Mouse (Mus musculus): ENCODE measurements at regions not wholly inside any gene's neighbourhood (a gene's known extent, or its start where the extent isn't known, plus 50 kb on each side); places are given as distances from the start of the nearest gene placed in this dataset.

DNA sequence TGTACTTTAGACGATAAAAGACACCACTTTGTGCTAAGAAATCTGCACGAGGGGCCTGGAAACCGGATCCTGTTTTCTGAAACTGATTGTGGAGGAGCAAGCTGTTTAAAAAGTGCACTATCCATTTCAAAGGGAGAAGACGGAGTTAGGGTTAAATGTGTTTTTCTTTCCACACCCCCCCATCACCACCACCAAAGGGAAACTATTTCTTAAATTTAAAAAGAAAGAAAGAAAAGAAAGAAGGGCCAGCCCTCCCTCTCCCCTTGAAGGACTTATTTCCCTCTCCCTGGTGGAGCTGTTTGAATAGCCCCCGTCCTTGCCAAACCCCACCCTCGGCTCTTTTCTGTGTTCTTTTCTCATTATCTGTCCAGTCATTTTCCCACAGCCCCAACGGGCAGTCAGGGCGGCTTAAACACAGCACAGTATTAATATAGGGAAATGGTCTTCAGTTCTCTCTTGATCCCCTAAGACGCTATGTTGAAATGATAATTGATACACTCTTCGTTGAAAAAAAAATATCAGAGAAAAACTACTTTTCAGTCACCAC is 409.7 kb downstream of the Zfp536 start:
- ATAC-seq (replicated peaks; ENCODE audit: low read depth, poor library complexity, severe bottlenecking), result no peak

GRCm38 (mm10) chr7:37364221-37364620 is 409.2 kb downstream of the Zfp536 start:
- no peak for ATAC-seq (replicated peaks; ENCODE audit: low read depth, poor library complexity, severe bottlenecking)

- no peak for ATAC-seq (replicated peaks; ENCODE audit: low read depth, poor library complexity, severe bottlenecking)
Measured at GRCm38 (mm10) chr7:37366006-37366405, 407.4 kb downstream of the Zfp536 start.

DNA sequence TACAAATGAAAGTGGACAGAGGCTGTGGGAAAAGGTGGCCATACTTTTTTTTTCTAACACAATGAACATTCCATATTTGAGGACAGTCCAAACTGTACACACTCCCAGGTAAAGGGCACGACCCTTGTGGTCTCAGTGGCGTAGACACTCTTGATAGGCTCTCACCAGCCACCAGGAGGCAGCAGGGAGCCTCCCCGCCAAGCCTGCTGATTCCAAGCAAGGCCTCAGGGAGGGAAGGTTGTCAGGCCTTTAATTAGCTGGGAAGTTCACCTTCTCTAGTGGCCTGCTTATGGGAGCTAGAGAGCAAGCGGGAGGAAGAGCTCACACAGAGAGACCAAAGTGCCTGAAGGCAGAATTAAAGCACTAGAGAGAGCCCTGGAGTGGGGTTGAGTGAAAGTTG is 403.7 kb downstream of the Zfp536 start:
- 0 out of 2 replicates have a peak, but pooled peaks have one; percentile 50 for ATAC-seq (replicated peaks; ENCODE audit: low read depth, poor library complexity, severe bottlenecking)

DNA sequence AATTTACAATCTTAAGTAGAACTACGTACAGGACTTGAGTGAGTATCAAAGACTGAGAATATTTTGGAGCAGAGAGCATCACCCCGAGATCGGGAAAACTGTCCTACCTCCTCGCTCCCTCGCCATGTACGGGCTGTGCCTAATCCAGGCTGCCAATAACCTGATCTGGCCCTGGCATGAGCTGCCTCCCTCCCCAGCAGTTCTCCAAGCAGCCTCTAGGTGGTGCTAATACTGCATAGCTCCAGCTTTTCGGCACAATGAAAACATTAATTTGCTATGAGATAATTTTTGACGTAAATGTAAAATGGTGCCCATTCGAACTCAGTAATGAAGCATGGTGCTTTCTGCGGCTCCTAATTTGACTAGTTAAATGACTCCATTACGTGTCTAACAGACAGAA is 399.6 kb downstream of the Zfp536 start:
- peak; percentile 94 for ATAC-seq (replicated peaks; ENCODE audit: low read depth, poor library complexity, severe bottlenecking)

DNA sequence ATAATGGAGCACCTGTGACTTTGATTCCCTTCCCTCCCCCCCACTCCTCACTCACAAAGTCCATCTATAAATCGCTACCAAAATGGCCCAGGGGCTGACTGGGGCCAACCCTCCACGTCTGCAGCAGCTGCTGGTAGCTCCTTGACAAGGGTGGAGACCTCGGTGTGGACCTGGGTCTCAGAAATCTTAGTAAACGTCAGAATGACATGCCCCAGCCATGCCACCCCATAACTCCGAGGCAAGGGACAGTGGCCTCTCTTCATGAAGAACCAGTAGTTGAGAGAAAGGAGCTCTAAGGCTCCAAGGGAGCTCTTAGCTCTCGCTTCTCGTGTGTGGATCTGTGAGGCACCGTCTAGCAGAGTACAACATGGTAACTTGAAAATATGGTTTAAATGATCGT is 398.4 kb downstream of the Zfp536 start:
- no peak for ATAC-seq (replicated peaks; ENCODE audit: low read depth, poor library complexity, severe bottlenecking)

- ATAC-seq (replicated peaks; ENCODE audit: low read depth, poor library complexity, severe bottlenecking), result no peak
Measured at GRCm38 (mm10) chr7:37375591-37375990, 397.9 kb downstream of the Zfp536 start.

DNA sequence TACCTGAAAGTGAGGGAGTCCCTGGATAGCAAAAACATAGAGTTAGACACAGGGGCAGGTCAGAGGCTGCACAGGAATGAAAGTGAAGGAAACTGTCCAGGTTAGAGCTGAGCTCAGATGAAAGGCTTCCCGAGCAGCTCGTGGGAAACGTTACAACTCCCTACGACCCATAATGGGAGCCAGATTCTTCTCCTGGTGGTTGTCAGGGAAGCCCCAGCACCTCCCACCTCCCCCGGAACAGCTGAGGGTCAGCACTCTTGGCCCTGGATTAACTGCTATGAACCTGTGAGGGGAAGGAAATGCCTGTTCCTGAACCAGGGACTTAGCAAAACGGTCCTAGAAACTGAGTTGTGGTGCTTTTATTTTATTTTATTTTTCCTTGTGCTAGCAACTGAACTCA is 397.2 kb downstream of the Zfp536 start:
- no peak for ATAC-seq (replicated peaks; ENCODE audit: low read depth, poor library complexity, severe bottlenecking)

- ATAC-seq (replicated peaks; ENCODE audit: low read depth, poor library complexity, severe bottlenecking), result no peak
Measured at GRCm38 (mm10) chr7:37377889-37378521, 395.4 kb downstream of the Zfp536 start.

DNA sequence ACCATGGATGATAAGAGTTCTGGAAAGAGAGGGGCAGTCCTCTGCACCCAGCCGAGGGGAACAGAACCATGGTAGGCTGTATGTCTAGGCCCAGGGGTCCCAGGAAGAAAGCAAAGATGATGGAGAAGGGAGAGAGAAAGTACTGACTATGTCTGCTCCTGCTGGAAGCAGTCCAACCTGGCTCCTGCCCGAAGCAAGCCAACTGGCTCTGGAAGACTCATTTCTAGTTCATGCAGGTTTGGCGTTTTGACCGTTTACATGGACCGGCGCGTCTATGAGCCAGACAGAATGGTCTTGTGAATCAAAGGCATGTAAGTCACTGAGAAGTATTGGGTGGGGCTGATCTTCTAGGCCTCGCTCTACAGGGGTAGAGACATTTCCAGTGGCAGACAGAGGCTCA is 385.6 kb downstream of the Zfp536 start:
- ATAC-seq (replicated peaks; ENCODE audit: low read depth, poor library complexity, severe bottlenecking), result no peak

DNA sequence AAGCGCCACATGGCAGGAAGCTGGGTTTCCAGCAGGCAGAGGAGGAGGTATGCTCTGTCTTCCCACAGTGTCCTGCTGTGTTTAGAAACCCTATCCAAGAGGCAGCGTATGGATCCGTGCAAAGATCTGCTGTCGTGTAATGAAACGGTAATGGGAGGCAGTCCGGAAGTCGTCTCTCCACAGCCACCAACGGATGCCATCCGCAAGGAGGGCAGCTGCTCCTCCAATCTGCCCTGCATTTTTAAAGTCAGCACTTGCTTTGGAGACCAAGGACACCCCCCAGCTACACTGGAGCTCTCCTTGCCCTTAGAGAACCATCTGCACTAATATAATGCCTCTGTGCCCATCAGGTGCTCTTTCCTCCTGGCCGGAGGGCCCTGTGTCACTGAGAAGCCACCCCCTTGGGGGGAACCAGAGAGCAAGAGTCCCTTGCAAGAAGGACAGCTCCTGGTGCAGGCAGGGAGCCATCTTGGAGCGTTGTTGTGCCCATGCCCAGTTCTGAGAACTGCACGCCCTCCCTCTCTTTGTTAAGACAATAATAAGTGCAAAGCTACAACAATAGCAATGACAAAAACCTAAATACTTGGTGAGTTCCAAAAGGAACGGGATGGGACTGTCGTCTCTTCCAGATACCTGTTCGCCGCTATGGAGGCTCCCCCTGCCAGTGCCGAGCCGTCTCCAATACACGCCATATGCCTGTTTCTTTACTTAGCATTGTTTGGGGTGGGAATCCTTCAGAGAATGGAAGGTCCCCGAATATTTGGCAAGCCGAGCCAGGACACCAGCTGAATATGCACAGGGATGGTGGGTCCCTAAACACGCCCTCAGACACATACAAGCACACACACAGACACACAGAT is 384.4 kb downstream of the Zfp536 start:
- no peak for ATAC-seq (replicated peaks; ENCODE audit: low read depth, poor library complexity, severe bottlenecking)

GRCm38 (mm10) chr7:37389703-37390087 is 383.7 kb downstream of the Zfp536 start:
- no peak for ATAC-seq (replicated peaks; ENCODE audit: low read depth, poor library complexity, severe bottlenecking)

DNA sequence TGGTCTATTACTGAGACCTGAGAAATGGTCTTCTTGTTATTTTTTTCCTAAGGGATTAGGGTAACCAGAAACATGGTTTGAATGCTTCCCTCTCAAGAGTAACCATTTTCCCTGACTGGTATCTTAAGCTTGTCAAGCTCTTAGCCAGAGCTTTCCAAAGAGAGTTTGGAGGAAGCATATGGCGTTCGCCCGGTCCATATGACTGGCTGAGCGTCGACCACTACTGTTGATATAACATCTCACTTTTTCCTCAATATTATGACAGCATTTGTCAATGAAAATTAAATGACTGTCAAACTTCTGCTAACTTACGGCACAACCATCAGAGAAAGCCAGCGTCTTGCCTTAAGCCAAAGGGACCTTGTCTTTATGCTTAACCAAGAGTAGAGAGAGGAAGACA is 383.2 kb downstream of the Zfp536 start:
- ATAC-seq (replicated peaks; ENCODE audit: low read depth, poor library complexity, severe bottlenecking), result no peak

DNA sequence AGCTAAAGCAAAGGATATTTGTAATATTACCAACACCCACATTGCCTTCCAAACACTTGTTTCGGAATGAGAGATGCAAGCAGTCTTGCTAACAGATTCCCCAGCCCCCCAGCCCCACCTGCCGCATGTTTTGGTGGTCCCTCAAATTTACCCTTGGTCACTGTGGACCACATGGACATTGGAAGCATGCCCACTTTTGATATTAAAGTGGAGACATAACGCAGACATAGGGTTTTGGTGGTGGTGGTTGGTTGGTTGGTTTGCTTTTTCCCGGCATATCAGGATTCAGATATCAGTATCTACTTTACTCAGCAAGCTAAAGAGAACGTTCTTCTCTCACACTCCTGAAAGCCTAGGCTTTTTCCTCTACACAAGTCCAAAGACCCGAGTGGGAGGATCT is 381.3 kb downstream of the Zfp536 start:
- no peak for ATAC-seq (replicated peaks; ENCODE audit: low read depth, poor library complexity, severe bottlenecking)

GRCm38 (mm10) chr7:37392604-37393003 is 380.8 kb downstream of the Zfp536 start:
- ATAC-seq (replicated peaks; ENCODE audit: low read depth, poor library complexity, severe bottlenecking), result no peak

- no peak for ATAC-seq (replicated peaks; ENCODE audit: low read depth, poor library complexity, severe bottlenecking)
Measured at GRCm38 (mm10) chr7:37393071-37393470, 380.4 kb downstream of the Zfp536 start.

- no peak for ATAC-seq (replicated peaks; ENCODE audit: low read depth, poor library complexity, severe bottlenecking)
Measured at GRCm38 (mm10) chr7:37394965-37395426, 378.4 kb downstream of the Zfp536 start.

GRCm38 (mm10) chr7:37395881-37396513 is 377.4 kb downstream of the Zfp536 start:
- no peak for ATAC-seq (replicated peaks; ENCODE audit: low read depth, poor library complexity, severe bottlenecking)

DNA sequence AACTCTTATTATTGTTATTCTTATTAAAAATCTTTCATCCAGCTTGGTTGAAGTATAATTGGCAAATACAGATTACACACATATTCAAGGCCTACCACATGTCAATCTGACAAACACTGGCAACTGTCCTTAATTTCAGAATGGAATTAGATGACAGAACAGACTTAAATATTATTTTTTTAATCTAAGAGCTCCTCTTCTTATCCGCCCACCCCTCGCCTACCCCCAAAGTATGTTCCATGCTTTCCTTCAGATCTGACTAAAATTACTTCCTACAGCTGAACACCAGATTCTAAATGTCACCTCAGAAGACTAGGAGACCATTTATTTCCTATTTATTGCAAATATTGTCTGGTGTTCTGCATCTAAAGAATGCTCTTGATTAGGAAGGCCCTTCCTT is 370.0 kb downstream of the Zfp536 start:
- no peak for ATAC-seq (replicated peaks; ENCODE audit: low read depth, poor library complexity, severe bottlenecking)

GRCm38 (mm10) chr7:37413350-37413749 is 360.1 kb downstream of the Zfp536 start:
- ATAC-seq (replicated peaks; ENCODE audit: low read depth, poor library complexity, severe bottlenecking), result no peak

- no peak for ATAC-seq (replicated peaks; ENCODE audit: low read depth, poor library complexity, severe bottlenecking)
Measured at GRCm38 (mm10) chr7:37421704-37422103, 351.7 kb downstream of the Zfp536 start.

Measured in common myeloid progenitor, adult 5-6 weeks (primary cell).